Mouse (Mus musculus) limb, embryonic 12.5 days (tissue): ENCODE measurements around the gene Smad3. TPM values are rescaled to one million over a fixed set of nuclear protein-coding genes. Genes with fewer than 3 reads are reported as not detected.

Source experiments
- ATAC-seq: fragments of 200-750 bp; cut with Nextera tagmentation; 2 replicates; pipeline ENCODE4 v1.8.0; 2017; ENCODE audit warnings: low read depth, moderate TSS enrichment; ENCODE audit not compliant: insufficient number of reproducible peaks, insufficient read depth, low FRiP score, low TSS enrichment
- H3K27ac ChIP-seq: fragments of 300-500 bp; sonication (generic); 2 replicates; pipeline ENCODE4 v1.5.1; 2016; ENCODE audit warnings: mild to moderate bottlenecking, moderate library complexity
- H3K27me3 ChIP-seq: fragments of 300-500 bp; sonication (generic); 2 replicates; pipeline ENCODE4 v1.6.1; 2016; ENCODE audit warnings: mild to moderate bottlenecking, moderate library complexity
- H3K36me3 ChIP-seq: fragments of 300-500 bp; sonication (generic); 2 replicates; pipeline ENCODE4 v1.6.1; 2016; ENCODE audit warnings: mild to moderate bottlenecking, moderate library complexity
- H3K4me1 ChIP-seq: fragments of 300-500 bp; sonication (generic); replicated peaks from 2 replicates; pipeline ENCODE4 v1.6.1; 2016
- H3K4me2 ChIP-seq: fragments of 300-500 bp; sonication (generic); 2 replicates; pipeline ENCODE4 v1.6.1; 2016; ENCODE audit warnings: mild to moderate bottlenecking, moderate library complexity
- H3K4me3 ChIP-seq: fragments of 300-500 bp; sonication (generic); replicated peaks from 2 replicates; pipeline ENCODE4 v1.5.1; 2016; ENCODE audit warnings: mild to moderate bottlenecking
- H3K9ac ChIP-seq: fragments of 300-500 bp; sonication (generic); replicated peaks from 2 replicates; pipeline ENCODE4 v1.6.1; 2016; ENCODE audit warnings: mild to moderate bottlenecking, moderate library complexity
- H3K9me3 ChIP-seq: fragments of 300-500 bp; sonication (generic); 2 replicates; pipeline ENCODE4 v1.6.1; 2016; ENCODE audit warnings: mild to moderate bottlenecking, moderate library complexity
- WGBS: fragments of 180-500 bp; shearing (Covaris S2); methylation state at CpG from one replicate; pipeline ENCODE4 v1.1.7; 2016; 5-methylcytosine and 5-hydroxymethylcytosine counted together
- polyA plus RNA-seq: library from polyadenylated mRNA; unstranded; fragments of >200 nt; fragmentation: Nextera tagmentation; extraction: Ambion mirVana; gene quantifications from 2 replicates; pipeline ENCODE4 v1.2.1, GENCODE M21; 2016

Smad3 gene
- polyA plus RNA-seq, 1 experiment from 2014 or later = 39.9 TPM

DNA sequence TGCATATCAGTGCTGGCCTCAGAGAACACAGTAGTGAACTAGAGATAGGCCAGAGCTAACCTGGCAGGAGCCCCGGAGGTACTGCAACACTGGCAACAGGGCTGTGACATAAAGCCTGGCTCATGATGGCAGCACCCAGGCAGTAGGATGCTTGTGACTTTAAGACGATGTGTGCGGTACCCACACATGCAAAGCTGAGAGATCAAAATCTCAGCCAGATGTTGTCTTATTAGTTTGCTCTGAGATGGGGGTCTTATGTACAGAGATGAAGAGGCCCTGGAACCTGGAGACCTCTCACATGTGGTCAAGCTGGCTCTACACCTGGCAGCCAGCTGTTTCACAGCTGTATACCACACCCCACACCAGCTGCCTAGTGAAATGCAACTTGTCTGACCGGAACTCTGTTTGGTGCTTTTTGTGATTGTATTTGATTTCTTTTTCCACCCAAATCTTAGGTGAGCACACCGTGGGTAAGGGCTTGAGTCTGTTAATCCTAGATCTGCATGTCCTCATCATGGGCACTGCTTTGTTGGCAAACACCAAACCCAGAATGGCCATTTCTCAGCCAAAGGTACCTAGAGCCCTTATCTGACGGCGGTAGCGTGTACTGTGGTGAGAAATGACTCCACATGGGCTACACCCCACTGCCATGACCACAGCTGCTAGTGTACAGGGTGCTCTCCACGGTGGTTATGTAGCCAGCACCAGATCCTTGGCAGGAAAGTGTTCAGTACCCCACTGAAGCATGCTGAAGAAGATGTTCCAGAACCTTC is 49.8 kb downstream of the Smad3 start:
- H3K27ac ChIP-seq = no peak overlapping the region
- H3K4me3 ChIP-seq = no peak overlapping the region
- 64% methylated on average over 9 of the region's 9 CpGs for WGBS
- H3K27me3 ChIP-seq = no peaks in the 10 kb centered on the region
- H3K36me3 ChIP-seq = peaks cover 36% of the 10 kb centered on the region
- ATAC-seq = 0 out of 2 replicates have a peak, but pooled peaks have one; percentile 41
- peaks cover 9% of the 10 kb centered on the region; the same call in 1 of the 2 replicates for H3K9me3 ChIP-seq
- H3K9ac ChIP-seq = no peak overlapping the region
- no peak overlapping the region for H3K4me2 ChIP-seq
- peaks cover 46% of the 10 kb centered on the region for H3K4me1 ChIP-seq

DNA sequence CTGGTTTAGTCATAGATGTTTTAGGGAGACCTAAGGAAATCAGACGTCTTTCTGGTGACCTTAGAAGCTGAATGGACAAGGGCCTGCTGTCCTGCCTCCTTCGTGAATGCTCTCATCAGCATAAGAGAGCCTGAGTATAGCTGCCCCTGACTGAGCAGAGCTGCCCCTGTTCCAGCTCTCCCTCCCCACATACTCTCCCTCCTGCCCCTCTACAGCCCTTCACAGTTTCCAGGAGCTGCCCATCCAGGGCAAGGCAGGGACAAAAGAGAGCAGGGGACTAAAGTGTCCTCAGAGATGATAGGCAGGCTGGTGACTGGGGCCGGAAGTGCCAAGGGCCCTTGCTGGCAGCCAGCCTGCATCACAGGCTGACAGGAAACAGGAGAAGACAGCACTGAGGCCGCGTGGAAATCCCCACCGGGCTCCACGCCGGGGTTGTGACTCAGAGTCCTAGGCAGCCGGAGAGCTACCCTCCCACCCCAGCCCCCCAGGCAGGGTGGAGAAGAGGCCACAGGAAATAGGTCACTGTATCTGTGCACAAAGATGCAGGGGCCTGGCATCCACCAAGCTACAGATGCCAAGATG is 51.6 kb downstream of the Smad3 start:
- Histone ChIP-seq H3K4me1 (peaks cover 61% of the 10 kb centered on the region), H3K4me2 (no peak overlapping the region), H3K9ac (no peak overlapping the region), H3K9me3 (peaks cover 9% of the 10 kb centered on the region; the same call in 1 of the 2 replicates), H3K36me3 (peaks cover 28% of the 10 kb centered on the region), H3K4me3 (no peak overlapping the region), H3K27me3 (no peaks in the 10 kb centered on the region), H3K27ac (peak overlapping the region; percentile 56; the same call in 1 of the 2 replicates)
- 40% methylated on average over 9 of the region's 9 CpGs for WGBS
- ATAC-seq = no peak

DNA sequence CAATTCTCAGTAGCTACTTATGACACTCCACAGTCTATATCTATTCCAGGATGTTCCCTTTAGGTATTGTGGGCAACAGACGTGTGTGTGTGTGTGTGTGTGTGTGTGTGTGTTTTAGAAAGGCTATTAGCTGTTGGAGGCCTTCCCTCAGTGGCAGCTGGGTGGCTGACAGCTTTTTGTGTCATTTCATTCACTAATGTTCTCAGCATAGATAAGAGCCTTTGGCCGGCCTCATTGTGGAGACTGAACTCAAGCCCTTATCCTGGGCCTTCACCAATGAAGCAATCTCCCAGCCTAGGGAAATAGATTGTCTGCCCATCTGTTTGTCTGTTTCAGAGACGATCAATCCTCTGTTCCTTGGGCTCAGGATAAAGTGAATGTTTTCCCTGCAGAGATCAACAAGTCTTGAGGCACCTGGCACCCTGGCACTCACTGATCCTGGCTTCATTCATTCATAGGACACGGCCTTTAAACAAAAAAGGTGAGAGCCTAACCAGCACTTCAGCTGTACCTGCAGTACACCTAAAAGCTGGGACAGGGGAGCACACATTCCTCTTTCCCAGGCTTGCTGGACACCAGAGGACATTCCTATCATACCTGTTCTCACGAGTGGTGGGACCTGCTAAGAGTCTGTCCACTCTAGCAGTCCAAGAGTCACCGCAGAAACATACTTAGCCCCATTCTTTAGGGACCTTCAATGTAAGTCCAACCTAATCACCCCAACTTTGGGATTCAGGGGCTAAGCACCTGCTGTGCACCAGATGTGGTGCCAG is 52.6 kb downstream of the Smad3 start:
- Histone ChIP-seq H3K27me3 (no peaks in the 10 kb centered on the region), H3K36me3 (peaks cover 19% of the 10 kb centered on the region), H3K4me2 (no peak overlapping the region), H3K4me3 (no peak overlapping the region), H3K4me1 (peaks cover 69% of the 10 kb centered on the region), H3K9me3 (peaks cover 9% of the 10 kb centered on the region; the same call in 1 of the 2 replicates), H3K9ac (no peak overlapping the region), H3K27ac (no peak overlapping the region)
- WGBS = 77% methylated on average over 6 of the region's 6 CpGs
- ATAC-seq = no peak

- peaks cover 74% of the 10 kb centered on the region for H3K4me1 ChIP-seq
- H3K4me3 ChIP-seq = no peak overlapping the region
- 80% methylated on average over 5 of the region's 5 CpGs for WGBS
- no peaks in the 10 kb centered on the region for H3K27me3 ChIP-seq
- ATAC-seq = no peak
- no peak overlapping the region for H3K9ac ChIP-seq
- no peaks in the 10 kb centered on the region for H3K9me3 ChIP-seq
- H3K4me2 ChIP-seq = no peak overlapping the region
- peaks cover 9% of the 10 kb centered on the region for H3K36me3 ChIP-seq
- H3K27ac ChIP-seq = no peak overlapping the region
These were observed 53.7 kb downstream of the Smad3 start for GRCm38 (mm10) chr9:63704131-63704530.

DNA sequence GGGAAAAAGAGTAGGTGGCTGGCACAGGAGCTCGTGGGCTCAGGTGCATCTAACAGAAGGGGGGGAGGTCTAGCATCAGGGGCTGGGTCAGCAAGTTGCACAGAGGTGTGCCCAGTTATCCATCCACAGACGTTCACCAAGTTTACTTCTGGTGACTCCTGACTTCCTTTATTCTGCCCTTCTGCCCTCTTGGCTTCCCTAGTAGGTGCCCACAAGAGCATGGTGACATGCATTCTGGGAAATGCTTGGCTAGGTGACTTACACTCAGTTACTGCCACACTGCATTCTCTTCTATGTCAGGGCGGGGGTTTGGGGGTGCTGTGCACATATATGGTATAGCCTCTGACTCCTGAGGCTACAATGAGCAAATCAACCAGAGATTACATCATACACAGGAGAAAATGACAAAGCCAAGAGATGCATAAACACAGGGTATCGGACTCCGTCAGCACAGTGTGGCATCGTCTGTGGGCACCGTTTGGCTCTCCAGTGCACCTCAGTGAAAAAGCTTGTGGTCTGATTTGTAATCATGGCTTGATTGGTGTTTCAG is 54.5 kb downstream of the Smad3 start:
- Histone ChIP-seq H3K4me2 (no peak overlapping the region), H3K9ac (no peak overlapping the region), H3K27me3 (no peaks in the 10 kb centered on the region), H3K27ac (peak overlapping the region; percentile 66; the same call in 1 of the 2 replicates), H3K4me3 (no peak overlapping the region), H3K9me3 (no peaks in the 10 kb centered on the region), H3K4me1 (peaks cover 76% of the 10 kb centered on the region), H3K36me3 (peaks cover 7% of the 10 kb centered on the region)
- WGBS = 89% methylated on average over 7 of the region's 7 CpGs
- no peak for ATAC-seq

- Histone ChIP-seq H3K4me1 (peaks cover 76% of the 10 kb centered on the region), H3K9ac (no peak overlapping the region), H3K36me3 (peaks cover 7% of the 10 kb centered on the region), H3K4me2 (no peak overlapping the region), H3K4me3 (no peak overlapping the region), H3K27ac (peak overlapping the region; percentile 66; the same call in 1 of the 2 replicates), H3K9me3 (no peaks in the 10 kb centered on the region), H3K27me3 (no peaks in the 10 kb centered on the region)
- no peak for ATAC-seq
- WGBS = 51% methylated on average over 16 of the region's 16 CpGs
These were observed 55.2 kb downstream of the Smad3 start for GRCm38 (mm10) chr9:63702502-63703013.

DNA sequence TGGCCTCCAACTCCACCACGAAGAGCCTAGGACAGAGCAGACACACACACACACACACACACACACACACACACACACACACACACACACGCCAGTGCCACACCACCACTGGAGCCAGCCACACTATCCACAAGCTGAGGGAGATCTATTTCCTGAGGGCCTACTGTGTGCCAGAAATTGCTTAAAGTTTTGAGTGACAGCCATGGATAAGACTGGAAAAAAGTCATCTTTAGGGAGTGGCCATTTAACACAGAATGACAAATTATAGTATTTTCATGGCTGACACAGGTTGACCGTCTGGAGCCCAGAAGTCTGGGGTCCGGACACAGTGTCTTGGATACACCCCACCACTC is 55.9 kb downstream of the Smad3 start:
- 77% methylated on average over 4 of the region's 4 CpGs for WGBS
- Histone ChIP-seq H3K4me1 (peaks cover 77% of the 10 kb centered on the region), H3K9ac (no peak overlapping the region), H3K4me2 (no peak overlapping the region), H3K36me3 (peaks cover 7% of the 10 kb centered on the region), H3K4me3 (no peak overlapping the region), H3K27ac (0 out of 2 replicates have a peak overlapping the region, but pooled peaks have one; percentile 17), H3K27me3 (no peaks in the 10 kb centered on the region), H3K9me3 (no peaks in the 10 kb centered on the region)
- no peak for ATAC-seq

- Histone ChIP-seq H3K36me3 (peaks cover 7% of the 10 kb centered on the region), H3K9me3 (no peaks in the 10 kb centered on the region), H3K9ac (no peak overlapping the region), H3K4me2 (no peak overlapping the region), H3K27me3 (no peaks in the 10 kb centered on the region), H3K4me3 (no peak overlapping the region), H3K27ac (0 out of 2 replicates have a peak overlapping the region, but pooled peaks have one; percentile 17), H3K4me1 (peaks cover 77% of the 10 kb centered on the region)
- no peak for ATAC-seq
- 56% methylated on average over 10 of the region's 10 CpGs for WGBS
These were observed 56.4 kb downstream of the Smad3 start for GRCm38 (mm10) chr9:63701258-63701956.

- Histone ChIP-seq H3K27ac (peak overlapping the region; percentile 12; the same call in 1 of the 2 replicates), H3K27me3 (no peaks in the 10 kb centered on the region), H3K36me3 (peaks cover 7% of the 10 kb centered on the region), H3K9me3 (no peaks in the 10 kb centered on the region), H3K4me3 (no peak overlapping the region), H3K9ac (no peak overlapping the region), H3K4me2 (no peak overlapping the region), H3K4me1 (peaks cover 70% of the 10 kb centered on the region)
- WGBS = 73% methylated on average over 4 of the region's 4 CpGs
- no peak for ATAC-seq
These were observed 58.6 kb downstream of the Smad3 start for GRCm38 (mm10) chr9:63699145-63699544.

DNA sequence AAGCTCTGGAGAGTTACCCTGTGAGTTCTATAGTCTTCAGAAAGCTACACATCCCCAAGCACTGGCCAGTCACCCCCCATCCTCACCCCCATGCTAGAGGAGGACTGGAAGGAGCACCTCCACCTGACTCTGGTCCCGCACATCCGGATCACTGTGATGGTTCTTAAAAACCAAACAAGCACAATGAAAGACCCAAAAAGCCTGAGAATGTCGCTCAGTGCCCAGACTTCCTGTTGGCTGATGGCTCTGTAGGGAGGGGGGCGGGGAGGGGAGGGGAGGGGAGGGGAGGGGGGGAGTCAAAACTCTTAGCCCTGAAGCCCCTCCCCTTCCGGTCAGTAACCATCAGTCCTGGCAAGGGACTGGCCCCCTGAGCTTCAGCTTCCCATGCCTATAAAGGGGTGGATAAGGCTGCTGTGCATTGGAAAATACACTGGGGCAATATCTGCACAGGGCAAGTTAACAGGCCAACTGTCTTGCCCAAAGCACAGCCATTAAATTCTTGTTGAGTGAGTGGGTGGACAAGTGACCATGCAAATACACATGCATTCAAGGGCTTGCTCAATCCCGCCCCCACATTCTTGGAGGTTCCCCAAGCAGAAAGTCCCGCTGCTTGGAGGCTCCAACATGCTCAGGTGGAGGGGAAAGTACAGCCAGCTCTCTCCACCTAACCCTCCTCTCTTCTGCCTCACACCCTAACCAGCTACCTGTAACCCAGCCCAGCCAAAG is 59.3 kb downstream of the Smad3 start:
- Histone ChIP-seq H3K4me1 (peaks cover 68% of the 10 kb centered on the region), H3K4me2 (no peak overlapping the region), H3K9ac (no peak overlapping the region), H3K4me3 (no peak overlapping the region), H3K27me3 (no peaks in the 10 kb centered on the region), H3K27ac (peak overlapping the region; percentile 42; the same call in 1 of the 2 replicates), H3K36me3 (peaks cover 6% of the 10 kb centered on the region), H3K9me3 (no peaks in the 10 kb centered on the region)
- no peak for ATAC-seq
- 76% methylated on average over 5 of the region's 7 CpGs for WGBS
